Mouse (Mus musculus): Measurements from ENCODE around the gene Lrp5.
A peak's percentile ranks its signal among the peaks of the same experiment; 100 is the strongest.
"Not testable (repeated sequence)": the region's sequence is repeated elsewhere in the genome, so short reads cannot be mapped to it uniquely, and the experiment has no call there.

Lrp5 gene

DNA sequence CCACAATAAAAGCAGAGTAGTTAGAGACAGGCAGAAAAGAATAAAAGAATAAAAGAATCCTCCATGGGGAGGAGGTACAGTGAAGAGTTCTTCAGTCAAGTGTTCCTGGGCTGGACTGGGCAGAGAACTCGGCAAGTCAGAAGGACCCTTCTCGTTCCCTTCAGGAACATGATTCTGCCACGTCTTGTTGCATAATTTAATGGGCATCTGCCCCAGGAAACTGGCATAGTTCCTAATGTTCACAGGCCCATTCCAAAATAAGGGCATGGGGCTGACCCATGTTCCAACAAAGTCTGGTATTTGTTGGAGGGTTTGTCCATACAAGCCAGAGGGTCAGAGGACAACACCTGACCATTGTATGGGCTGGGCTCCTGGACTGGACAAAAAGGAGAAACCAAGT lies 8.6 kb upstream of the Lrp5 start:
- DNase-seq, result no peak

DNA sequence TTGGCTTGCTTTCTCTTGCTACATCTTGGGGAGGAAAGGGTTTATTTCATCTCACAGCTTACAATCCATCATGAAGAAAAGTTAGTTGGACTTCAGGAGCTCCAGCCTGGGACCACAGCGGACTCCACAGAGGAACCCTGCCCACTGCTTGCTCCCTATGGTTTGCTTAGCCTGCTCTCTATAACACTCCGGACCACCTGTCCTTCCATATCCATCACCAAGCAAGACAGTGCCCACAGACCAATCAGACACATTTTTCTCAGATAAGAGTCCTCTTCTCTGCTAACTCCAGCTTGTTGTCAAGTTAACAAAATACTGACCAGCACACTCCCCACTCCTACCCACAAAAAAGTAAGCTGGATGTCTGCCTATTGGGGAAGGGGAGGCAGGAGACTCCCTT lies 8.1 kb upstream of the Lrp5 start:
- no peak for DNase-seq

DNA sequence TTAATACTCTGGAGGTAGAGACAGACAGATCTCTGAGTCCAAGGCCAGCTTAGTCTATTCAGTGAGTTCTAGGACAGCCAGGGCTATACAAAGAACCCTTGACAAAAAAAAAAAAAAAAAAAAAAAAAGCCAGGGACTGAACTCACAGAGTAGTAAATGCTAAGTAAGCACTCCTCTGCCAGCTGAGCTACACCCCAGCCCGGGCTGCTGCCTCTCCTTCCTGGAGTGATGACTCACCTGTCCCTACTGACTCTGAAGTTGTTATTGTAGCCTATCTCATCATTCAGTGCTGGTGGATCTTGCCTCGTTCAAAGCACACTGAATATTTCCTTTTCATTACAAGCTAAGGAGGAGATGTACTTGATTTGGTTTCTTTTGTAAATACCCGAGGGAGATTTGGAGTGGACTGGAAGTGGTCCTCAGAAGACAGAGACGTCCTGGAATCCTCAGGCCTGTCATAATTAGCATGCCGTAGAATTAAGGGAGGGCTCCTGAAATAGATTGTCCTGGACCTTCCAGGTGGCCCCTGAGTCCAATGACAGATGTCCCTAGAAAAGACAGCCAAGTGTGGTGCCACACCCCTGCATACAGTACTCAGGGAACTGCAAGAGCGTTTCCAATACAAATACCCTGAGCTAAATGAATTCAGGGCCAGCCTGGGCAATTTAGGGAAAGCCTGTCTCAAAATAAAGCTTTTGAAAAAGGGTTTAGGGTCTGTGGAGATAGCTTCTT lies 6.2 kb upstream of the Lrp5 start:
- DNase-seq, result no peak

- no peak for DNase-seq
Measured at GRCm38 (mm10) chr19:3691337-3691736, 5.0 kb upstream of the Lrp5 start.

GRCm38 (mm10) chr19:3687676-3688171 lies 1.4 kb upstream of the Lrp5 start:
- no peak for DNase-seq

- DNase-seq, result peak; percentile 54
Measured at GRCm38 (mm10) chr19:3685611-3686214, 651 bp downstream of the Lrp5 start.

DNA sequence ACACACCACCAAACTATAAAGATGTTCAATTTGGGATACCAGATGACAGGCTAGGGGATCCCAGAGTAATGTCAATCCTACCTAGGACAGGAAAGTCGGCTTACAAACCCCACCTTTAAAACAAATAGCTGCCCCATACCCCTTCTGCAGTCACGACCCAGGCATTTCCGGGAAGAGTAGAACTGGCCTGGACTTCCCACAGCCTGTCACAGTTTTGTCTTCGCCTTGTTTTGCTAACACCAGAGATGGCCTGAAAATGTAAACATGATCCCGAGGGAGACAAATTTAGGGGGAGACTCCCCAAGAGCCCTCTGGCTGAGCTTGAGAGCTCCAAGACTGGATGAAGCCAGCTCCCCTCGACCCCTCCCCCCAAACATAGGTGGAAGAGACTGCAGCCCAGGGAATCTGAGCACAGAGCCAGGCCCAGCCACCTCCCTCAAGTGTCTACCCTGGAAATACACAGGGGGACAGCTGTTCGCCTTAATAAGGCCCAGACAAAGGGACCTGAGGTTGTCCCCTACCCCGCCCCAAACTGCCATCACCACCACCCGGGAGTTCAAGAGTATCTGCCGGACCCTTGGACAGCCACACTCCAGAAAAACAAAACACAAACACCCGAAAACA lies 1.3 kb downstream of the Lrp5 start:
- DNase-seq, result no peak

- DNase-seq, result no peak
Measured at GRCm38 (mm10) chr19:3684414-3684813, 1.9 kb downstream of the Lrp5 start.

- DNase-seq, result peak; percentile 87
Measured at GRCm38 (mm10) chr19:3681310-3681934, 4.9 kb downstream of the Lrp5 start.

DNA sequence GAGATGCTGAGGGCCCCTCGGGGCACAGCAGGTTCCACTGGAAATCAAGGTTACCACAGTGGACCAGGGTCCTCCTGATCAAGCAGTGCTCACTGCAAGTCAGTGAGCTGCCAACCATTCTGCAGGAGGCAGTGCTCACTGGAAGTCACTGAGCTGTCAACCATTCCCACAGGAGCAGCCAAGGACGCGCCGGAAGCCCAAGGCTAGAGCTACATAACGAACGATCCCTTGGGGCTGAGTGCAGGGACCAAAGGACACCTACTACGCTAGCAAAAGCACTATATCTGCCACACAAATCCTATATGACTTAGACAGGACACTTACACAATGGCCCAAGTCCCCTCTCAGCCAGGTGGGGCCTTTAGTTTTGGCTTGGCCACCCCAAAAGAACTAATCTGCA lies 5.6 kb downstream of the Lrp5 start:
- DNase-seq, result peak; percentile 39

GRCm38 (mm10) chr19:3674122-3674855 lies 12.1 kb downstream of the Lrp5 start:
- DNase-seq, result peak; percentile 65

GRCm38 (mm10) chr19:3673149-3673548 lies 13.2 kb downstream of the Lrp5 start:
- no peak for DNase-seq

- peak; percentile 66 for DNase-seq
Measured at GRCm38 (mm10) chr19:3669100-3669499, 17.3 kb downstream of the Lrp5 start.

GRCm38 (mm10) chr19:3668551-3668950 lies 17.8 kb downstream of the Lrp5 start:
- DNase-seq, result no peak

DNA sequence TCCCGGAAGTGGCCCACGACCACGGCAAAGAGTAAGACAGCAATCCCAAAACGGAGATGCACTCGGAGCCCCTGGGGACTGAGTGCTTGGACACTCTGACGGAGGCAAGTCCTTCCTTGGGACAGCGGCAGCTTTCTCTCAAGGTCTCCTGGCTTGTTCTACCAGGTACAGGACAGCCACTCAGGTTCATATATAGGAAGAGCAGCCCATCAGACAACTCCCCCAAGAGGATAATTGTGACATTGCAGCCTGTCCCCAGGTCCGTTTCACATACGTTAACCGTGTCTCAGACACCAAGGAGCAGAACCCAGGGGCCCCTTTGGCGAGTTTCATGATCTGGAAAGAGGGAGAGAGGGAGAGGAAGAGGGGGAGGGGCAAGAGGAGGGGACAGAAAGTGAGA lies 18.4 kb downstream of the Lrp5 start:
- no peak for DNase-seq

DNA sequence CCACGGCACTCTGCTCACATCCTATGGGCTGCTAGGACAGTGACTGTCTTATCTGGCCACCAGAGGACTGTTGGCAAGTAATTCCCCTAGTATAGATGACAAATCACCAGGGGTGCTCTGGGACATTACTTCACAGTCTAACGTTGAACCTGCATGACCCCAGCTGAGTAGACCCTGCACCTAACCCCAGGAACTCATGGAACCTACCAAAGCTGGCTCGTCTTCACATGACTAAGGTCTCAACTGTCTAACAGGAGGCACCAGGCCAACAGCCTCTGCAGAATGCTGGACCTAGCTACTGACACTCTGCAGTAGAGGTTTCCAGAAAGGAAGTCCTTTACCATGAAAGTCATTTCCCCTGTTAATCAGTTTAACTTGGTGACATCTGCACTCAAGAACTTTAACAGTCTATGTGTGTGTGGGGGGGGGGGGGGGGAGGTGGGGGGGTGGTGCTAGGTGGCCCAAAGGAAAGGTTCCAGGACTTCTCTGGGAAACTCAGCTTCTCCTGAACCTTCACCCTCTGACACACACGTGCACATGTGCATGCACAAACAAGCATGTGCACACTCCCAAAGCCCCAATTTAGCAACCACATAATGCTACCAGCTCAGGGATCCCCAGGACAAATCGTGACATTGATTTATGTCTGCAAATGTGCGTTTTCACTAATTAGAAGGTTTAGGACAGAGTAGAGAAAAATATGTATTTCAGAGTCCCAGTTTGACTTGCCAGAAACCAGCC lies 19.0 kb downstream of the Lrp5 start:
- peak; percentile 42 for DNase-seq

GRCm38 (mm10) chr19:3666632-3667031 lies 19.7 kb downstream of the Lrp5 start:
- no peak for DNase-seq

DNA sequence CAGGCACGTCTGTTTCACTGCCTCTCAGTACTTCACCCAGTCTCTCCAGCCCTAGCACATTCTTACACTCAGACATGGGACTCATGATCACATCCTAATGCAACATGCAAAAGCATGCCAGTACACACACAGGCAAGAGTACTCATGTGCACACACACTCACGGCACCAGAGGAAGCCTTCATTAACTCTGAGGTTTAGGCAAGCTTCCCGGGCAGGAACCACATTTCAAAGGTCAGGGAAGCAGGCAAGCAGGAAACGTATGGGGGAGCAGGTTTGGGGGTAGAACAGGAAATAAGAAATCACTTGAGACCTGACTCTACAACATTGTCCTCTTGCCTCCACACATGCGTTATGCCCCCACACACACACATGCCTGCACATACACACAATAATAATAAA lies 20.9 kb downstream of the Lrp5 start:
- no peak for DNase-seq

GRCm38 (mm10) chr19:3657947-3658346 lies 28.4 kb downstream of the Lrp5 start:
- no peak for DNase-seq

- DNase-seq, result not testable (repeated sequence)
Measured at GRCm38 (mm10) chr19:3657065-3657464, 29.3 kb downstream of the Lrp5 start.

GRCm38 (mm10) chr19:3656144-3656543 lies 30.2 kb downstream of the Lrp5 start:
- DNase-seq, result no peak

DNA sequence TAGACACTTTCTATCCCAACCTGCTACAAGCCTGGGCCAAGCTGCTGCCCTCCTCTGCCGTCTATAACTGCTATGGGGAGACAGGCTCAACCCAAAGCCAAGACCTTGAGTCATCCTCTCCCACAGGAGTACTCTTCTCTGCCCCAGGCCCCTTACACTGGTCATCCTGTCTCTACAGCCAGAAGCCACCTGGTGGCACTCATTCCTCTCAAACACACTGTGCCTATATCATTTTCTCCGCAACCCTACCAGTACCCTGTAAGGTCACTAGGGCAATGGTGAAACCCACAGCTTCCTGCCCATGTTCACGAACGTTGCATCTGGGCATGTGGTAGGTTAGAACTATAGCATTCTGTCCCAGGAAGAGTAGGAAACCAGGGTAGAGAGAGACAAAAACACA lies 31.4 kb downstream of the Lrp5 start:
- DNase-seq, result no peak
